Mouse (Mus musculus): ENCODE results near the gene Htr2c.

Gene Htr2c

DNA sequence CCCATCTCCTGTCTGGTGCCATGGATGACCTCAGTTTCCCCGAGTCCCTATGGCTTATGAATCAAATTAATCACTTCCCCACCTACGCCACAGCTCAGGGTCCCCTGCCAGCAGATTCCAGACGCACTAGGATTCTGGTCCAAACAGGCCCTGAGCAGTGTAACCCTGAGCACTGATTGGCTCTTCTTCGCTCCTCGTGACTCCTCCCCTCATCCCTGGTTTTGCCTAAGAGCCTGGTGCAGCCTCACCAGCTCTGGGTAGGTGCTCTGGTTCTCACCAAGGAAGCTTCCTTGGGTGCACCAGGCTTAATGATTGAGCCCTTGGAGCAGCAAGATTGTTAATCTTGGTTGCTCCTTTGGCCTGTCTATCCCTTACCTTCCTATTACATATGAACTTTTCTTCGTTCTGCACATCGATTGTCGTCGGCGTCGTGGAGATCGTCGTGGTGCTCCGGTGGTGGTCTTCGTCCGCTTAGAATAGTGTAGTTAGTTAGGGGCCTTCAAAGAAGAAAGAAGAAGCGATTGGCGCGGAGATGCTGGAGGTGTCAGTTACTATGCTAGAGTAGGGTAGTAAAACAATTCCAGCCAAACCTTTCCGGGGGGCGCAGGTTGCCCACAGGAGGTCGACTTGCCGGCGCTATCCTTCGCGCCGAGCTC, at the start of gene Htr2c:
Gene Htr2c (plus strand): TSS at position 256 of the 656 bp plus-strand sequence.
- DNase-seq (ENCODE audit: low spot score in 2 of 2), result no peak

- DNase-seq (ENCODE audit: low spot score in 2 of 2), result no peak
Measured at GRCm38 (mm10) chrX:146928251-146928650, 34.1 kb upstream of the Htr2c start.

DNA sequence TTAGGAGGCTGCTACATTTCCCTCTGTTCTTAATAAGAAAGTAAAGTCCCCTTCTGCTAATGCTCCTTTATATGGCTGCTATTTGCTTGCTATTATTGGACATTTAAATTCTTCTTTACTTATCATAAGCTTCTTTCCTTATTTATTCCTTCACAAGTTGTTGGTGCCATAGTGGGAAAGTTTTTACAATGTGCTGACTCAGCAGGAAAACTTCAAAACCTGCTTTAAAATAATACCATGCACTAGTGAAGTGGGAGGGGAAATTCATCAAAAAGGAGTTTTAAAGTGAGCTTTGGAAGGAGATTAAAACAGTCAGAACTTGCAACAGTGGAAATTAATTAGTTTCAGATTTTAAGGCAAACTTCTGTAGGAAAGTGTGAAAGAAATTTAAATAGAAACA, 26.0 kb upstream of the Htr2c start:
- DNase-seq (ENCODE audit: low spot score in 2 of 2), result no peak

DNA sequence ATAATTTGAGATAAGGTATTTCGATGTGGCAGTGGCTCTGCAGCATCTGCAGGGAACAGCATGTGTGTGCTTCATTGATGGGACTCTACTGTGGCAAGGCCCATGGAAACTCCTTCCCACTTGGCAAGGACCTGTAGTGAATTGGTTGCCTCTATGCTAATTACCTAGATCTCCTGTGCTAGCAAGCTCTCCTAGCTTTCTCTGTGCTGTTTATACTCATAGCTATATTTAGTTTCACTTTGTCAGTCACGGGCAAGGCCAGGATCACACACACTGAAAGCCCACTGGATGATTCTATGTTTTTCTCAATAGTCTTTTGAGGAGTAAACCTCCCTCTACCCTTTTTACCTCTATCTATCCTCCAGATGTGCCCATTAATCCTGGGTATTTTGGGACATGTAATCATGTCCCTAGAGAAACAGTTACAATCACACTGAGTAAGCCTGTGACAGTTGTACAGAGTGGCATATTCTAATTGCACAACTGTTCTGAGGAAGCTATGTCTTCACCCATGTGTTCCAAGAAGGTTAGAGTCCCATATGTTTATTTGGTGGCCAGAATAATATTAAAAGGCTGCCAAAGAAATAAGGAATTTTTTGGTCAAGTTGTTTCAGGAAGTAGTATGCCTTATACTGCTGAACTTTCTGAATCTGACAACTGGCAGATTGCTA, 16.0 kb upstream of the Htr2c start:
- no peak for DNase-seq (ENCODE audit: low spot score in 2 of 2)

DNA sequence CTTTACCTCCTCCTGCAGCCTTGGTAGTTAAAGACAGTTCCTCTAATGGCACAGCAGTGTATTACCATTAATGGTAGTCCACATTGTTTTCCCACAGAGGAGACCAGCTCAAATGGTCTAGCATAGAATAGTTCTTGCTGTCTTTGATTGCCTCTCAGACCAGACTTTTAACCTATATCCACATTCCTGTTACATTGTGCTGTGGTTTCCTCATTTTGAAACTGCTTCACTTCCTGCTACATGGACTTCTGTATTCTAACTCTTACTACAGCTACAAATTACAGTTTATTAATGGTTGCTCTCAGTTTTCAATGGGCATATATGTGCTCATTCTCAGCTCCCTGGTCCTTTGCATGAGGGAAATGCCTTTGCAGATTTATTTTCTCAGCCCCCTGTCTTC, 15.3 kb upstream of the Htr2c start:
- DNase-seq (ENCODE audit: low spot score in 2 of 2), result no peak

DNA sequence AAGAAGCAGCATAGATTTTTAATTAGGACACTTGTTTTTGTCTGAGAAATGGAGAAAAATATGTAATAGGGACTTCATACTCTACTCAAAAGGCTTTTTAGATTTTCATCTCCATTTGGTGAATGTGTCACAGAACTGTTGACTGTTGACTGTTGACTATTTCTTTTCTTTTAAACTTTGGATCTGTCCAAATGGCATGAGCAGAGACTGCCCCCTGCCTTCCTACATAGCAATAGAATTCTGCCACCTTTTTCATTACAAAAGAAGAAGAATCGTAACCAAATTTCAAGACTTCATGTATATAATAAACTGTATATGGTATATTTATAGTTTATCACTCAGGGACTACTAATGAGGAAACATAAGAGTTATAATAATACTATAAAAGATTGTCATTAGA, 3.7 kb upstream of the Htr2c start:
- no peak for DNase-seq (ENCODE audit: low spot score in 2 of 2)

- DNase-seq (ENCODE audit: low spot score in 2 of 2), result no peak
Measured at GRCm38 (mm10) chrX:146959960-146960359, 2.4 kb upstream of the Htr2c start.

GRCm38 (mm10) chrX:146962914-146963547, 718 bp downstream of the Htr2c start:
- peak in 1 of 2 experiments; percentile 20 for DNase-seq (ENCODE audit: low spot score in 2 of 2)

- DNase-seq (ENCODE audit: low spot score in 2 of 2), result no peak
Measured at GRCm38 (mm10) chrX:146979931-146980330, 17.6 kb downstream of the Htr2c start.

DNA sequence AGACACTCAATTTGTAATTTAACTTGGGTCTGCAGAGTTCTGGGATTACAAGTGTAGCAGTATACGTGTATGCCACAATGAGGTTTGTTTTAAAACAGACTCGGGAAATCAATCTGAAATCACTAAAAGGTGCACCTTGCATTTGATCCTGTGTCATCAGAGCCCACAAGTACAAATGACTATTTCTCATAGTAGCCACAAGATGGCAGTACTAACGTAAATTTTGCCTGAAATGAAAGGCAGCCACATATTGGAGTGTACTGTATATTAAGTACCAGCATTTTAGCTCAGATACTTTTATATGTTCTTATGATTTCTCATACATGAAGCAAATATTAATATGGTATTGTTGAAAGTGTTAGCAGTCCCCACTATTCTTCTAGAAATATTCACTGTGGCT, 93.4 kb downstream of the Htr2c start:
- no peak for DNase-seq (ENCODE audit: low spot score in 2 of 2)

DNA sequence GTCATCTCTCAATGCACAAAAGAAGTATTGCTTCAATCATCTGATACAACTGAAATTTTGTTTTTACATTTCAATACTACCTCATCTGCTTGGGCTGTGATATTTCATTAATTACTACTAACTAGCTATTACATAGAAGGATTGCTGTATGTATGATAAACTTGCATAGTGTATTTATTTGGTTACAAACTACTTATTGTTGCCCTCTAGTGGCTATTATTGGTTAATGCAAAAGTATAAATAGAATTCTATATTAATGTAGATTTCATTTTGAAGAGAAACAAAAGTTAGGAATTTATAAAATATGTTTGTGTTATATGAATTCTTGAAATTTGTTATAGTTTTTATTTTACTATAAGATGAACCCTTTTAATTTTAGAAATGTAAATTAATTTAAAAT, 109.3 kb downstream of the Htr2c start:
- DNase-seq (ENCODE audit: low spot score in 2 of 2), result no peak

DNA sequence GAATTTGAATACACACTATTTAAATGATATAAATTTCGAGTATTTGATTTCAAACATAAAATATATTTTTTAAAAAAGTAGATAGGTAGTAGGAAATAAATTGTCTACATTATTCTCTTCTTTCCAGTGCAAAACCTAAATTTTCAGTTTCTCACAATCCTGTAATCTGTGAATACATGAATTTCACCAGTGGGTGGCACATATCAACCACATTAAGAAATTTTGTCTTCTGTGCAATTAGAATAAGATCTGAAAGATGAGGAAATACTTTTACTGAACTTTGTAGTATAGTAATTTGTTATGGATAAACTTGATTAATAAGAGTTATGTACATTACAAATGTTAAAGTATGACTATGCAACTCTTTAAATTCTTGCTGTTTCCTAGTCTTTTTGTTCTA, 156.8 kb downstream of the Htr2c start:
- DNase-seq (ENCODE audit: low spot score in 2 of 2), result no peak

GRCm38 (mm10) chrX:147215251-147215650, 252.9 kb downstream of the Htr2c start:
- no peak for DNase-seq (ENCODE audit: low spot score in 2 of 2)

DNA sequence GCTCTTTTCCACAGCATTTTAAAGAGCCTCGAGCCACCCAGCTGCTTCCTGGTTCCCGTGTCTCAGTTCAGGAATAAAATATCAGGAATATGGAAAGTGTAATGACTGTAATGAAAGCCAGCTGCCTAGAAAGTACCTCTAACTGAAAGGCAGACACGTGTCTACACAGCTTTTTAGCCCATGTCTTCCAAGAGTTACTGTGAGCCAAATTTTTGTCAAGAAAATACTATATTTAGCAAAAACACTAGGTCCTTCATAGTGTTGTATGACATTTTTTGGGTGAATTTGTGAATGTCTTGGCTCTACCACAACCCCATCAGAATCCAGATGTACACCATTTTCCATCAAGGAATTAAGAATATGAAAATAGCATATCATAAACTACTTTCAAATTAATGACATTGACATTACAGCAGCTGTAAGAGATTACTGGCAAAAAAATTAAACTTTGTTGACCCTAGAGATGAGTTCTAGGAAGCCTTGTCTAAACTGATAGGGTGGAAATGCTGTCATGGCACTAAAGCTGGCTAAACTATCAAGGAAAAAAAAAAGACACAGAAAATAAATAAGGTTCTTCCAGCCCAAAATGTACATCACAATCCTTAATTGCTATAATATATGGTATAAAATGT, 255.2 kb downstream of the Htr2c start:
- DNase-seq (ENCODE audit: low spot score in 2 of 2), result no peak

GRCm38 (mm10) chrX:147238806-147239542, 276.7 kb downstream of the Htr2c start:
- no peak for DNase-seq (ENCODE audit: low spot score in 2 of 2)

Data from frontal cortex, postnatal 10 days (tissue).